Mouse (Mus musculus) gastrocnemius, adult 18-20 months (tissue): ENCODE measurements around the gene Gm49337. TPM values are rescaled to one million over a fixed set of nuclear protein-coding genes. Genes with fewer than 3 reads are reported as not detected.

Source experiments
- DNase-seq: peaks from one replicate; pipeline ENCODE4 v3.0.0; 2021; ENCODE audit warnings: low spot score
- long read RNA-seq, 2 experiments: library from polyadenylated mRNA; stranded (forward); transcript quantifications; one replicate each; pipeline ENCODE4 v2.0.0; 2021
- total RNA-seq, 2 experiments: library from RNA; stranded (reverse); gene quantifications; 2 replicates each; pipeline ENCODE4 v1.2.3; 2021

The Gm49337 gene
- total RNA-seq = under 1 TPM; 0.50 to 0.62 TPM
- long read RNA-seq, experiment 1 = 0 reads
- long read RNA-seq, experiment 2 = 0 reads

DNA sequence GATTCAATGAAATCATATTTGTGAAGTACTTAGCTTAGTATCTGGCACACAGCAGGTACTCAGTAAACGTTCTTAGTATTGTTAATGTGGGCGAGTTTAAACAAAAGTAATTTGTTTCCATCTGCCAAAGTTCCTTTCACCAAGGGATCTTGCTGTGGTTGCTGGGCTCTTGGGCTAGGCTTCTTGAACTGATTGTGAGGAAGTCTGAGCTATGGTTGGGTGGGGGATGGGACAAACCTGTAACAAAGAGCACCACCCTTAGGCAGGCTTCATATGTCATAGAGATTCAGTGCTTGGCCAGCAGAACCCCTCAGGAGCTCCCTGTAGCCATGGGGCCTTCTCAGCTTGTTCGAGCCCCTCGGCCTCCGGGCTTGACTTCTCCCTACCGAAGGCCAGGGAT lies at the start of gene Gm49337, which contains the start of gene 1700042G07Rik:
TSS of gene Gm49337 (plus strand) at position 313 of the 400 bp plus-strand sequence.
TSS of gene 1700042G07Rik (plus strand) at position 301 of the 400 bp plus-strand sequence.
- no peak for DNase-seq

DNA sequence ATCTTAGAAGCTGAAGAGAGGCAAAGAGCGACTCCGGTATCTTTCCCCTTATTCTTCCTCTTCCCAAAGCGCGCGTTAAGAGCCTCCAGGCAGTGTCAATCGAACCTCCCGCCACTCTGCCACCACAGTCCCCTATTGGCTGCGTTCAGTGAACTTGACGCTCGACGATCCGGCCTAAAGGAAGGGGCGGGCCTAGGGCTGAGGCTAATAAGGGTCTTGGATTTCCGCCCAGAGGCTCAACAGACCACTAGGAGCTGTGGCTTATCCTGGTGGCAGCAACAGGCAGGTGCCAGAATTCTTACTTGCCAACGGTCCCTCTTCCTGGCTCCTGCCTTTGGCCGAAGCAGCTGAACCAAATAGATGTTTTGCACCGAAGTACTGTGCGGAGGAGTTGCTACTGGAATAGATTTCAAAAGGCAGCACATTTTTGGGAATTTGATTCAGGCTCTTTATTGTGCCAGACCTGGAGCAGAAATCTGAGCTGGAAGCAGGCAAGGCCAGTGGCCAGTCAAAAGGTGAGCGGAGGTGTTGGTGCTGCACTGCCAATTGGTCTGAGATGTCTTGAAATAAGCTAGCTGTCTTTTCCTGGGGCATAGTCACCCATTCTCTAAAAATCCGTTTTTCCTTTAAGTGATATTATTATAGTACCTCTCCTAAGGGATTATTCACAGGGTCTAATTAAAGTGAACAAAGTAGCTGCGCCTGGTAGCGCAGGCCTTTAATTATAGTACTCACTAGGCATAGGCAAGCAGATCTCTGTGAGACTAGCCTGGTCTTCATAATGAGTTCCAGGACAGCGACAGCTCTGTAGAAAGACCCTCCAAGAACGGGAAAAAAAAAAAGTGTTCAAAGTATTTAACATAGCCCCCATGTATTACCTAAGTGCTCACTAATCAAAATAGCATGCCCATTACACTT lies 49.3 kb upstream of the Gm49337 start, which contains the start of the genes Rad54l and Pomgnt1:
TSS of gene Rad54l (minus strand) at position 89 of the 918 bp plus-strand sequence.
TSS of gene Pomgnt1 (plus strand) at position 239 of the 918 bp plus-strand sequence.
- DNase-seq = peak; percentile 81

DNA sequence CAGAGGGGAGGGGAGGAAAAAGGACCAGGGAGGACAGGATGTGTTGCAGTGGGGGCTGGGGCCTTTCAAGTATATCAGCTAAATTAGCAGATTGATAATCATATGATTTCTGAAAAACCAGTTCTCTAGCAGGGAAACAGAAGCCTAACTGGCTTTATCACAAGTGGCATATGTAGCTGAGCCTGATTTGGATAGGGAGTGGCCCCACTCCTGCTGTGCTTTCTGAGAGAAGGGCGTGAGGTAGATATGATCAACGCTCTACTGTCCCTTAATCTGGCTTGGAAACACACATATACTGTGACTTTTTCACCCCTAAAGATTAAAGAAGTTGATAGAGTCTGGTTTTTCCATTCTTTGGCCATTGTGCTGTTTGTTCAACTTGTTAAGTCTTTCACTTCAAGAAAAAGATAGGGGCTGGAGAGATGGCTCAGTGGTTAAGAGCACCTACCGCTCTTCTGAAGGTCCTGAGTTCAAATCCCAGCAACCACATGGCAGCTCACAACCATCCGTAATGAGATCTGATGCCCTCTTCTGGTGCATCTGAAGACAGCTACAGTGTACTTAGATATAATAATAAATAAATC lies 47.3 kb upstream of the Gm49337 start:
- no peak for DNase-seq

DNA sequence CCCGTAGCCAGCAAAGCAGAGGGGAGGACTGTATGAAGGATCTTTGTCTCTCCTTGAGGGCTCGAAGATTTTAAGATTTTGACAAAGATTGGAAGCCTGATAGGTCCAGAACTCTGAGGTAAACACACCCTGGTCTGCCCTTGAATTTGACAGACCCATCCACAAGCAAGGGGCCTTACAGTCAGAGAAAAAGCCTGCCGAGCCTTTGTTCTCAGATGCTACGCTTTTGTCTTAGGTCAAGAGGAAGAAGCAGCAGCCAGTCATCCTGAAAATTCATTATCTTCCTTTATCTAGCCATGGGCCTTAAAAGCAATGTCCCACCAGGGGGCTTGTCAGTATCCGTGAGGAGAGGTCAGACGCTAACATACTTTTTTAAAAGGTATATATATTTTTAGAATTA lies 45.2 kb upstream of the Gm49337 start:
- no peak for DNase-seq

DNA sequence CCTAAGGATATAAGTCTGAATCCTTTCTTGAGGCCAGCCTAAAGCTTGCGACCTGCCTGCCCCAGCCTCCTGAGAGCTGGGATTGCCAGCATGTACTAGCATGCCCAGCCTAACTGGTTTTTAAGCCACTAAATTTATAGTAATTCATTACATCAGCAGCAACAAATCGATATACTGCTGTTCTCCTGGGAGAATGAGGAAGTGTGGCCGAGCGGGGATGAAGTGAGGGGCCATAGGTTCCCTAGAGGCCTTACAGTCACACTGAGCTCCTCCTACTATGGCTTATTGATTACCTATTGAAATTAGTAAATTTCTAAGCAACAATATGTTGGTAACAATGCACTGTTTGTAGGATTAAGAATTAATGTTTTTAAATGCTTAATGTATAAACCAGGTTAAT lies 40.1 kb upstream of the Gm49337 start:
- DNase-seq = no peak

DNA sequence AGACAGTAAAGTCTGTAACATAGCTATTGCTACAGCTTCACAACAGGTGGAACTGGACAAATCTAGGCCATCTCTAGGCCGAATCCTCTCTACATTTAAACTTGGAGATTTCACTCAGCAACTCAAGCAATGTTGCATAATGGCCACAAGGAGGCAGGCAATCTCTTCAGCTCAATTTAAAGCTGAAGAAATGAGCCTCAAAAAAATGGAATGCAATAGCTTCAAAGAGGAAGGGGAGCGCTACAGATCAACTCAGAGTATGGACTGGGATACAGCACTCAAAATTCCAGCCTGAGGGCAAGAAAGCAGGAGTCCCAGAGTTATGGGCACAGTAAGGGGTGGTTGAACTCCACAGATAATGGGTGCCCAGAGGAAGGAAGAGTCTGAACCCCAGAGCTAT lies 38.2 kb upstream of the Gm49337 start:
- no peak for DNase-seq

DNA sequence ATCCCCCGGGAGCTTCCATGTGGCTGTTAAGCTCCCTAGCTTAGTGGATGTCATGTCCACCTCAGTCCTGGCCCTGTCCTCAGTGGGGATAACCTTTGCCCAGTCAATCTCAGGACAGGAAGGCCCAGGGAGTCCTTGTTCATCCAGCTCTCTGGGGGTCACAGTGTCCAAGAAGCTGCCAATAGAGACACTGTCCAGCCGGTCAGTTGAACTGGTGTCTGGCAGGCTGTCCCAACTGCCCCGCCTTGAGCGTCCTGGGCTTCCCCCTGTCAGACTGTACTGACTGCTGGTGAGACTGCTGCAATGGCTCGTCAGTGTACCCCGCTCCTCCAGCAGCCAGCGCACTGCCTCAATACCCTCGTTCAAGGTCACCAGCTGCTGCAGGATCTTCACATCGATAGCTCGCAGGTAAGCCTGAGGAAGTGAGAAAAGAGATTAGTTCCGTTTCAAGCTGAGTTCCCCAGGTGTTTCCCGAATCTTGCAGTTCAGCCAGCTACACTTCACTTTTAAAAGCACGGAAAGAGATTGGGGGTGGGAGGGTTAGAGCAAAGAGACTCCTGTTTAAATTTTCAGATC lies 35.7 kb upstream of the Gm49337 start:
- DNase-seq = no peak

DNA sequence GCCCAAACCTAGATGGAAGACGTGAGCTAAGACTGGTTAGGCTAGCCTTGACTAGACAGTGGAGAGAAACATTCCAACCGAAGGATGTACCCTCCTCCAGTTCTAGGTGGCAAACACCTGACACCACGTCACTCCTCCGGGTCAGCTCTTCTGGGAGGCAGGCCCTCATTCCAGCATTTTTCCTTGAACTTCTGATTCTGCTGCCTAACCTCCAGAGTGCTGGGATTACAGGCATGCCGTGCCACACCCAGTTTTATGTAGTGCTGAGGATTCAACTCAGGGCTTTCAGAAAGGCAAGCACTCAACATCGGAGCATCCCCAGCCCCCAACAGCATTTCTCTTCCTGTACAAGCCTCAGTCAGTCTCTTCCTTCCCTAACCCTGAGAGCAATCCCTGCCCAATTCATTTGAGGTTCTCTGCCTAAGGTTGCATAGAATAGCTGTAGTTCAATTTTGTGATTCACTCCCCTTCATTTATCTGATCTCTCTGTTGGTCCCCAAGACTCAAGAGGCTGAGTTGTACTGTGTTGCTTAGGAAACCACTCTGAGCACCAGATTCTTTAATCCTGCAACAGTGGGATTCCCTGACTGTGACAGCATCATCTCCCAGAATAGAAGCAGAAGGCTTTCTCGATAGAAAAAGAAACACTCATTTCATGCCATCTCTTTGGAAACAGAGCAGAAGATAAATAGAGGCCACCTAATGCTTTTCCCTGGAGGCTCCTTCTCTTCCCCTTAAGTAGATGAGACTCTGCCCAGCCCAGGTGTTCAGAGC lies 32.2 kb upstream of the Gm49337 start:
- no peak for DNase-seq

DNA sequence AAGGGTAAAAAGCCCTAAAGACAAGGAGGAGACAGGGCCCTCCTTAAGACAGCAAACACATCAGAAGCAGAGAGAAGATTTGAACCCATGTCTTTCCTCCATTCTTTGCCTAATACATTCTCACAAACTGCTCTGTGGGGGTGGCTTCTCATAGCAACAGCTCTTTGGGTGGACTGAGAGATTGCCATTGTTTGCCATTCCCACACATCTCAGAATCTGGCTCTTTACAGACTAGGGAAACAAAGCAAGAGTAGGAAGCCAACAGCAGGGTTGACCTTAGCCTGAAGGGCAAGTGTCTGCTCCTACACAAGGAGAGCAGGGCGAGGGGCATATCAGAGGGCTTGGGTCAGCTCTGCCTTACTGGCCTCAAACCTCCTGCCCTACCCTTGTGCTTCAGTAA lies 31.4 kb upstream of the Gm49337 start:
- no peak for DNase-seq

DNA sequence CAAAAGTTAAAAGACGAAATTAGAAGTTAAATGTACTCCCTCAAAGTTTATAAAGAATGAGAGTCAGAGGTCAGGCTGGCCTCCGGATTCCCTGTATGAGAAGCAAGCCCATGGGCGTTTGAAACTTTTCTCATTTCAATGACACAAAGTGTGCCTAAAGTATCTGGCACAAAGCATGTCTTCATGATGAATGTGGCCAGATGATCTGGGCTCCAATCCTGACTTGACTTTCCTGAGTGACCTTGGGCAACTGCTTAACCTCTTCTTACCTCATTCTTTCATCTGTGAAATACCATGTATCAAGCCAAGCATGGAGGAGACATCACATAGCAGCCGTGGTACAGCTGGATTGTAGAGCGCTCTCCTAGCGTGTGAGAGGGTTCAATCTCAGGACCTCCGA lies 30.9 kb upstream of the Gm49337 start:
- no peak for DNase-seq

DNA sequence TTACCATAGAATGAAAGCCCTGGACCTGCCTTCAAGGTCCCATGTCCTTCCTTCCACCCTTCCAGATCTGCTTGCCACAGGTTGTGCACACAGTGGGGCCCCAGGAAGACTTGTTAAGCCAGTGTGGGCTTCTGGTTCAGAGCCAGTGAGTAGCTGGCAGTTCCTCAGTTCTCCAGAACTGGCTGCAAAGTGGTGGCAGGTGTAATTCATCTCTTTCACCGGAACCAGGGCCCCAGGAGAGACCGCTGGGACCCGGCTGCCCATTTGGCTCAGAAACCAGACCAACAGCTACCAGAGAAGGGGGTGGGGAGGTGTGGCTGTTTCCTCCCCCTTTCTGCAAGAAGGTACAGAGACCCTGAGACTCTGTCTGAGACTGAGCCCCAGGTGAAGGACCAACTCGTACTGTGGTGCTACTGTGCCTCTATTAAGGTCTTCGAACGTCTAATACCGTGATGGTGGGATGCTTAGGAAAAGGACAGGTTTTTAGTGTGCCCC lies 29.8 kb upstream of the Gm49337 start:
- DNase-seq = peak; percentile 24

DNA sequence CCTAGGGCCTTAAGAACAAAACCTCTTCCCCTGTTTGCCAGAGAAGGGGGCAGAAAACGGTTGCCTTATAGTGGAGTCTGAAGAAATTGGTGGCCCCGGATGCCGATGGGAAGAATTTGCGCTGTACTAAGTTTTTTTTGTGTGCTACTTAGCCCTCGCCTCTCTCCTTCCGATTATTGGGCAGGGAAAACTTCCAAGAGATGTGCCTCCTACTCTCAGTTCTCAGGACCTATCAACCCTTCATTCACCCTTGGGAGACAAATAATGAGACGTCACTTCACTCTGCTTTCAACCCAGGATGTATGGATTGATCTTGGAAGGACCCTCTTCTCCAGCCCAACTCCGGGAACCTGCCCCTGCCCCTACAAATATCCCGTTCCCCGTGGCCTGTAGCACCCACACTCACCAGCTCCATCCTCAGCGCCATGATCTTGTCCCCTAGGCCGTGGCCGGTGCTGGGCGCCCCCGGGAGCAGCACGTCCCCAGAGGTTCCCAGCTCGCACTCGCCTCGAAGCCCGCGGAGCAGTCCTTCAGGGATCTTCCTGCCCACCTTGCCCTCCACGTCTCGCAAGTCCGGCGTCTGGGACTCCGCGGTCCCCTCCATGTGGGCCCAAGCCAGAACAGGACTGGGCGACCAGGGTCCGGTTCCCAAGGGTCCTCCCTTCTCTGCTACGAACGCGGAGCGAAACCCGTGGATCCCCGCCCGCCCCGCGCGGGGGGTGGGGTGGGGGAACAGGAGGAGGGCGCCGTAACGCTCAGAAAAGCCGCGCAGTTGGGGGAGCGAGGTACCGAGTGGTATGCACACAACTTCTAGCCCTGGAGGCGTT lies 29.1 kb upstream of the Gm49337 start:
- peak; percentile 66 for DNase-seq

DNA sequence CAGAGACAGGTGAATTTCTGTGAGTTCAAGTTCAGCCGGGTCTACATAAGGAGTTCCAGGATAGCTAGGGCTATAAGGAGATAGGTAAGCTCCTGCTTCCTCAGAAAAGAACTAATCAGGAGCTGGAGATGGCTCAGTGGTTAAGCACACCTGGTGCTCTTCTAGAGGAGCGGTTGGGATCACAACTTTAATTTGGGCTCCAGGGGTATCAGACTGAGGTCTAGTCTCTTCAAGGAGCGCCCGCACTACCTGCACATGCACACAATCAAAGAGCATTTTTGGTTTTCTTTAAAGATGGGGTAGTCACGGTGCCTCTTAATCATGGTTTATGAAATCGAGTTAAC lies 23.4 kb upstream of the Gm49337 start:
- no peak for DNase-seq

DNA sequence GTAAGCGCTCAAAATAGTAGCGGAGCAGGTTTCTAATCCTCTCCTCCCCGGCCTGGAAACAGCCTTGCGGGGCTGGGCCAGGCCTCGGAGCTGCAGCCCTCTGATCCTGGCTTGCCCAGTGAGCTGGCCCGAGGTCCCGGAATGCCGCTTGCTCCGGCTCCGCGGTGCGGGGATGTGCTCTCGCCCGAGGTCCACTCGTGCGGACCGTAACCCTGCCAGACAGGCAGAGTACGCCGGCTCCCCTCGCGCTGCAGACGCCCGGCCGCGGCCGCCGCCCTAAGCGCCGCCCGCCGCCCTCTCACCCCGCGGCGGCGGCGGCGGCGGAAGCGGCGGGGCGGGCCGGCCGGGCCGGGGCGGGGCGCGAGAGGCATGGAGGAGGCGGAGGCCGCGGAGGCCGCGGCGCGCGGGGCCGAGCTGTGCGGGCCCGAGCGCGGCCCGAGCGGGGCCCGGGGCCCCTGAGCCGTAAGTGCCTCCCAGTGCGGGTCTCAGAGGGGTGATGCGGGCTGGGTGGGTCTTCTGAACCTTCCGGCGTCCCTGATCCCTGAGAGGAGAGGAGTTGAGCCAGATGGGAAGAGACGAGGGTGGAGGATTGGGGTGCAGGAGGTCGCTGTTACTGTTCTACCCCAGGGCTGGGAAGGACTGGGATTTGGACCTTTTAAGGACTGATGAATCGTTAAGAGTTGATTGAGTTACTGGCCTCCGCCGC lies 22.9 kb upstream of the Gm49337 start:
- DNase-seq = peak; percentile 58

DNA sequence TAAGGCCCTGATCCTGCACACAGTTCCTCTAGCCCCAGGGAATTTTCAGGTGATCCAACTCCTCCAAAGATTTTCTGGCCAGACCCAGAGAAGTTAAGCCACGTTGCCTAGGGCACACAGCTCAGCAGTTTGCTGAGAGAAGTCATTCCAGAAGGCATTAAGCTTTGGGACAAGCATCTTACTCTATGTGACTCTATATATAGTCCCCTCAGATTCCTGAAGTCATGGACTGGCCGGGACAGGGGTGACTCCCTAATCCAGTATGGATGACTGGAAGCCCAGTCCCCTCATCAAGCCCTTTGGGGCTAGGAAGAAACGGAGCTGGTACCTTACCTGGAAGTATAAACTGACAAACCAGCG lies 22.3 kb upstream of the Gm49337 start:
- DNase-seq = no peak

DNA sequence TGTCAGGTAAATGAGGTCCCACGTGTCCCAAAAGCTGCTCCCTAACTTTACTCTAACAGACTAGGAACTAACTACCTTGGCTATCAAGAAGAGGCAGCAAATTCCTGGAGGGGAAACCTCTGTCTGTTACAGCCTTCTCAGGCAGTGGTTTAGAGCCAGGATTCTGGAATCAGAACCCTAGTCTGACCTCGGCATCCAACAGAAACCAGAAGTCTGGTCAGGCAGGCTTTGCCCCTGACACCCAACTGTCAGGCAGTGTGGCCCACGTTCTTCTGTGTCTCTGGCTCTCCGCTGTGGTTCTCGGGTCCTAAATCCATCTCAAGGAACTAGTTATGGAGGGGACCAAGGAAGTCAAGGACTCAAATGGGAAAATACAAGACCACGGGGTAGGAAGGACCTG lies 21.9 kb upstream of the Gm49337 start, which contains the start of gene Lurap1:
TSS of gene Lurap1 (minus strand) at position 101 of the 400 bp plus-strand sequence.
- DNase-seq = no peak

DNA sequence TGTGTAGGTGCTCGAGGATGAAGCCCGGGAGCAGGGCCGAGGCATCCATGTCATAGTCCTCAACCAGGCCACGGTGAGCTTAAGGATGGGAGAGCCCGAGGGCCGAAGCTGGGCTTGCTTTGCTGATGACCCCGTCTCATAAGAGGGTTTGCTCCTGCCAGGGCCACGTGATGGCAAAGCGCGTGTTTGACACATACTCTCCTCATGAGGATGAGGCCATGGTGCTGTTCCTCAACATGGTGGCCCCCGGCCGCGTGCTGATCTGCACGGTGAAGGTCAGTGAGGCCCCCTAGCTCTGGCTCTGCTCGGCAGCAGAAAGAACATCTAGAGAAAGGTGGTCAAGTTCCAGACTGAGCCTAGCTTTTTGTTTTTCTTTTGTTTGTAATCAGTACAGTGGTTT lies 20.5 kb upstream of the Gm49337 start:
- no peak for DNase-seq

DNA sequence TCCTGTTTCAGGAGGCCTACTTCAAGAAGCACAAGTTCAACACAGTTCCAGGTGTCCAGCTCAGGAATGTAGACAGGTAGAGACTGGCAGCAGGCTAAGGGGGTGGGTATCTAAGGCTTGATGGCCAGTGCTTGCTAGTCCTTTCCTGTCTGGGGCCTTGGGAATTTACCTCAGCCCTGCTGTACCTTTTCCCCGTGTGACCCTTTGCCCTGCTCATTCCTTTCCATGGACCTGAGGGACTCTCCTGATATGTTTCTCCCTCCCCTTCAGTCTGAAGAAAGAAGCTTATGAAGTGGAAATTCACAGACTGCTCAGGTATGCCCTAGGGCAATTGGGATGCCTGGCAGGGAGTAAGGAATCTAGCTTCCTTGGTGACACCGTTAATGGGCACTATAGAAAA lies 15.3 kb upstream of the Gm49337 start:
- no peak for DNase-seq

DNA sequence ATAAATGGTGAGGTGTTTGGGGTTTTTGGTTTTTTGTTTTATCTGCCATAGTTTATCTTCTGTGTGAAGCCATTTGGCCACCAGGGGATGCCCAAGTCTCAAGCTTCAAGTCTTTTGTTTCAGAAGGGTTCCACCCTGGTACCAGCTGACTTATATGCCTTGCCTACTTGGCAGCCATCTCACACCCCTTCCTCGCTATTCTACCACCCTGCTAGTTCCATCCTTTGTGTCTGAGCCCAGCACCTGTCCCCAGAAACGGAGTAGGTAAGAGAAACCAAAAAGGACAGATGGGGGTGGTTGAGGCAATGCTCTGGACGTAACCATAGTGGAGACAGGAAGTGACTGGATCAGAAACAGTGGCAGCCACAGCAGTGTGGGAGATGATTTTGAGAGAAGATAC lies 13.3 kb upstream of the Gm49337 start:
- DNase-seq = no peak

DNA sequence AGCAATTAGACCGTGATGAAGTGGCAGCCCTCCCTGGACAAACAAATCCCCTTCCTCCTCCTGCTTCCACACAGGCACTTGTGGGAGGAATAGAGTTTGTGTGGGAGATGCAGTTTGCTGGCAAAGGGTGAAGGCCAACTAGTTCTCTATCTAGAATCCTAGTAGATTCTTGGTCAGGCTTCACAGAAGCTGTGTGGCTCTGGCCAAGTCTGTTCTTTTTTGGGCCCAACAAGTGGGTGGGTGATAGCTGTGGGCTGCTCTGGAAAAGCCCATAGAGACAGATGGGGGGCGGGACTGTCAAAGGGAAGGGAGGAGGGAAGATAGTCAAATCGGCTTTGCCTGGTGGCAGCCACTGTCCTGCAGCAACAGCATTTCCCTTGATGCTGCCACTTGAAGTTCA lies 12.4 kb upstream of the Gm49337 start:
- DNase-seq = no peak
